Mouse (Mus musculus): ENCODE data around the gene Mtr. TPM values are rescaled to one million over a fixed set of nuclear protein-coding genes. Genes with fewer than 3 reads are reported as not detected.

Gene Mtr
- total RNA-seq (2021) = 10 to 100 TPM; 25.0 to 29.9 TPM
- long read RNA-seq, experiment 1, full-length matches to known transcripts = 1 of 2 reads
- long read RNA-seq, experiment 1, partial matches to known transcripts = 0 of 2 reads
- long read RNA-seq, experiment 1, other reads (novel, unspliced or antisense) = 1 of 2 reads
- long read RNA-seq, experiment 2, full-length matches to known transcripts = 2 of 8 reads
- long read RNA-seq, experiment 2, partial matches to known transcripts = 4 of 8 reads
- long read RNA-seq, experiment 2, other reads (novel, unspliced or antisense) = 2 of 8 reads

GRCm38 (mm10) chr13:12257391-12258380 lies at the start of gene Mtr:
TSS of gene Mtr (minus strand) at chr13:12258113.
- DNase-seq (ENCODE audit: low spot score in 2 of 2) = peak; percentile 85 to 86

GRCm38 (mm10) chr13:12307286-12307685 lies 49.4 kb upstream of the Mtr start:
- no peak for DNase-seq (ENCODE audit: low spot score in 2 of 2)

GRCm38 (mm10) chr13:12305540-12305939 lies 47.6 kb upstream of the Mtr start:
- DNase-seq (ENCODE audit: low spot score in 2 of 2) = no peak

- DNase-seq (ENCODE audit: low spot score in 2 of 2) = no peak
Observed at GRCm38 (mm10) chr13:12304991-12305390, 47.1 kb upstream of the Mtr start.

- no peak for DNase-seq (ENCODE audit: low spot score in 2 of 2)
Observed at GRCm38 (mm10) chr13:12297777-12298176, 39.9 kb upstream of the Mtr start.

GRCm38 (mm10) chr13:12296701-12297100 lies 38.8 kb upstream of the Mtr start:
- DNase-seq (ENCODE audit: low spot score in 2 of 2) = no peak

GRCm38 (mm10) chr13:12293810-12294209 lies 35.9 kb upstream of the Mtr start:
- DNase-seq (ENCODE audit: low spot score in 2 of 2) = no peak

GRCm38 (mm10) chr13:12290700-12291099 lies 32.8 kb upstream of the Mtr start:
- no peak for DNase-seq (ENCODE audit: low spot score in 2 of 2)

- no peak for DNase-seq (ENCODE audit: low spot score in 2 of 2)
Observed at GRCm38 (mm10) chr13:12284528-12284927, 26.6 kb upstream of the Mtr start.

- no peak for DNase-seq (ENCODE audit: low spot score in 2 of 2)
Observed at GRCm38 (mm10) chr13:12283826-12284225, 25.9 kb upstream of the Mtr start.

- no peak for DNase-seq (ENCODE audit: low spot score in 2 of 2)
Observed at GRCm38 (mm10) chr13:12274721-12275120, 16.8 kb upstream of the Mtr start.

- DNase-seq (ENCODE audit: low spot score in 2 of 2) = no peak
Observed at GRCm38 (mm10) chr13:12274220-12274619, 16.3 kb upstream of the Mtr start.

- DNase-seq (ENCODE audit: low spot score in 2 of 2) = no peak
Observed at GRCm38 (mm10) chr13:12272953-12273352, 15.0 kb upstream of the Mtr start.

GRCm38 (mm10) chr13:12267971-12268370 lies 10.1 kb upstream of the Mtr start:
- no peak for DNase-seq (ENCODE audit: low spot score in 2 of 2)

- no peak for DNase-seq (ENCODE audit: low spot score in 2 of 2)
Observed at GRCm38 (mm10) chr13:12267097-12267496, 9.2 kb upstream of the Mtr start.

- no peak for DNase-seq (ENCODE audit: low spot score in 2 of 2)
Observed at GRCm38 (mm10) chr13:12263996-12264395, 6.1 kb upstream of the Mtr start.

GRCm38 (mm10) chr13:12261505-12261904 lies 3.6 kb upstream of the Mtr start:
- DNase-seq (ENCODE audit: low spot score in 2 of 2) = no peak

GRCm38 (mm10) chr13:12256871-12257390 lies 982 bp downstream of the Mtr start:
- DNase-seq (ENCODE audit: low spot score in 2 of 2) = no peak

- no peak for DNase-seq (ENCODE audit: low spot score in 2 of 2)
Observed at GRCm38 (mm10) chr13:12255911-12256705, 1.8 kb downstream of the Mtr start.

GRCm38 (mm10) chr13:12250496-12250895 lies 7.4 kb downstream of the Mtr start:
- DNase-seq (ENCODE audit: low spot score in 2 of 2) = no peak

All from adrenal gland, postnatal 4 days (tissue).